Mouse (Mus musculus): ENCODE results near the gene Arhgap28. TPM values are rescaled to one million over a fixed set of nuclear protein-coding genes. Genes with fewer than 3 reads are reported as not detected.

Arhgap28 gene
- polyA plus RNA-seq, 1 experiment from 2014 or later = 15.7 TPM

GRCm38 (mm10) chr17:67912051-67912450 lies 91.9 kb downstream of the Arhgap28 start:
- no peak overlapping the region for H3K4me3 ChIP-seq (ENCODE audit: control insufficient read depth in 1 of 2, insufficient read depth in 1 of 2, low read depth in 1 of 2, low read length in 2 of 2)
- H3K27ac ChIP-seq (replicated peaks in 1 of 2; ENCODE audit: control insufficient read depth in 1 of 2, insufficient read depth in 1 of 2, low read depth in 2 of 2, low read length in 2 of 2) = no peak overlapping the region; a peak in 1 of 4 replicates
- no peaks in the 10 kb centered on the region for H3K9me3 ChIP-seq (ENCODE audit: control insufficient read depth, low read length)
- no peak for ATAC-seq (ENCODE audit: insufficient number of reproducible peaks, insufficient read depth, low FRiP score, low read depth)
- 65% methylated on average over 11 of the region's 11 CpGs for WGBS
- no peak overlapping the region for H3K9ac ChIP-seq (ENCODE audit: low read length)
- no peaks in the 10 kb centered on the region for H3K36me3 ChIP-seq (ENCODE audit: control insufficient read depth, insufficient read depth, low read length)
- H3K27me3 ChIP-seq (ENCODE audit: control insufficient read depth, insufficient read depth, low read length) = no peaks in the 10 kb centered on the region
- H3K4me1 ChIP-seq (ENCODE audit: control insufficient read depth in 2 of 2, insufficient read depth in 2 of 2, low read length in 2 of 2) = no peaks in the 10 kb centered on the region; a peak in 1 of 4 replicates
- H3K4me2 ChIP-seq (ENCODE audit: low read length) = no peak overlapping the region

GRCm38 (mm10) chr17:67908537-67908936 lies 95.4 kb downstream of the Arhgap28 start:
- H3K27me3 ChIP-seq (ENCODE audit: control insufficient read depth, insufficient read depth, low read length) = no peaks in the 10 kb centered on the region
- no peak overlapping the region for H3K27ac ChIP-seq (replicated peaks in 1 of 2; ENCODE audit: control insufficient read depth in 1 of 2, insufficient read depth in 1 of 2, low read depth in 2 of 2, low read length in 2 of 2)
- WGBS = 79% methylated on average over 4 of the region's 4 CpGs

GRCm38 (mm10) chr17:67908137-67908536 lies 95.8 kb downstream of the Arhgap28 start:
- H3K9me3 ChIP-seq (ENCODE audit: control insufficient read depth, low read length) = no peaks in the 10 kb centered on the region
- no peak overlapping the region for H3K9ac ChIP-seq (ENCODE audit: low read length)
- H3K4me2 ChIP-seq (ENCODE audit: low read length) = no peak overlapping the region
- H3K27ac ChIP-seq (replicated peaks in 1 of 2; ENCODE audit: control insufficient read depth in 1 of 2, insufficient read depth in 1 of 2, low read depth in 2 of 2, low read length in 2 of 2) = no peak overlapping the region
- H3K36me3 ChIP-seq (ENCODE audit: control insufficient read depth, insufficient read depth, low read length) = no peaks in the 10 kb centered on the region
- H3K4me3 ChIP-seq (ENCODE audit: control insufficient read depth in 1 of 2, insufficient read depth in 1 of 2, low read depth in 1 of 2, low read length in 2 of 2) = no peak overlapping the region
- no peak for ATAC-seq (ENCODE audit: insufficient number of reproducible peaks, insufficient read depth, low FRiP score, low read depth)
- no peaks in the 10 kb centered on the region; a peak in 1 of 4 replicates for H3K4me1 ChIP-seq (ENCODE audit: control insufficient read depth in 2 of 2, insufficient read depth in 2 of 2, low read length in 2 of 2)
- 79% methylated on average over 4 of the region's 4 CpGs for WGBS
- H3K27me3 ChIP-seq (ENCODE audit: control insufficient read depth, insufficient read depth, low read length) = no peaks in the 10 kb centered on the region

More at GRCm38 (mm10) chr17:67908537-67908936, 95.4 kb downstream of the Arhgap28 start:
- no peaks in the 10 kb centered on the region; a peak in 1 of 4 replicates for H3K4me1 ChIP-seq (ENCODE audit: control insufficient read depth in 2 of 2, insufficient read depth in 2 of 2, low read length in 2 of 2)
- H3K4me2 ChIP-seq (ENCODE audit: low read length) = no peak overlapping the region
- no peaks in the 10 kb centered on the region for H3K9me3 ChIP-seq (ENCODE audit: control insufficient read depth, low read length)
- no peak for ATAC-seq (ENCODE audit: insufficient number of reproducible peaks, insufficient read depth, low FRiP score, low read depth)
- H3K36me3 ChIP-seq (ENCODE audit: control insufficient read depth, insufficient read depth, low read length) = no peaks in the 10 kb centered on the region
- no peak overlapping the region for H3K9ac ChIP-seq (ENCODE audit: low read length)
- H3K4me3 ChIP-seq (ENCODE audit: control insufficient read depth in 1 of 2, insufficient read depth in 1 of 2, low read depth in 1 of 2, low read length in 2 of 2) = no peak overlapping the region

GRCm38 (mm10) chr17:67907532-67908054 lies 96.3 kb downstream of the Arhgap28 start:
- H3K36me3 ChIP-seq (ENCODE audit: control insufficient read depth, insufficient read depth, low read length) = no peaks in the 10 kb centered on the region
- H3K9me3 ChIP-seq (ENCODE audit: control insufficient read depth, low read length) = no peaks in the 10 kb centered on the region
- ATAC-seq (ENCODE audit: insufficient number of reproducible peaks, insufficient read depth, low FRiP score, low read depth) = no peak
- no peak overlapping the region for H3K4me3 ChIP-seq (ENCODE audit: control insufficient read depth in 1 of 2, insufficient read depth in 1 of 2, low read depth in 1 of 2, low read length in 2 of 2)
- H3K27ac ChIP-seq (replicated peaks in 1 of 2; ENCODE audit: control insufficient read depth in 1 of 2, insufficient read depth in 1 of 2, low read depth in 2 of 2, low read length in 2 of 2) = no peak overlapping the region
- no peaks in the 10 kb centered on the region; a peak in 1 of 4 replicates for H3K4me1 ChIP-seq (ENCODE audit: control insufficient read depth in 2 of 2, insufficient read depth in 2 of 2, low read length in 2 of 2)
- H3K4me2 ChIP-seq (ENCODE audit: low read length) = no peak overlapping the region
- no peak overlapping the region for H3K9ac ChIP-seq (ENCODE audit: low read length)
- WGBS = 83% methylated on average over 10 of the region's 10 CpGs
- H3K27me3 ChIP-seq (ENCODE audit: control insufficient read depth, insufficient read depth, low read length) = no peaks in the 10 kb centered on the region

GRCm38 (mm10) chr17:67906236-67906635 lies 97.7 kb downstream of the Arhgap28 start:
- Histone ChIP-seq H3K9me3 (ENCODE audit: control insufficient read depth, low read length) (no peaks in the 10 kb centered on the region), H3K27ac (replicated peaks in 1 of 2; ENCODE audit: control insufficient read depth in 1 of 2, insufficient read depth in 1 of 2, low read depth in 2 of 2, low read length in 2 of 2) (no peak overlapping the region), H3K36me3 (ENCODE audit: control insufficient read depth, insufficient read depth, low read length) (no peaks in the 10 kb centered on the region), H3K9ac (ENCODE audit: low read length) (no peak overlapping the region), H3K27me3 (ENCODE audit: control insufficient read depth, insufficient read depth, low read length) (no peaks in the 10 kb centered on the region), H3K4me2 (ENCODE audit: low read length) (no peak overlapping the region), H3K4me3 (ENCODE audit: control insufficient read depth in 1 of 2, insufficient read depth in 1 of 2, low read depth in 1 of 2, low read length in 2 of 2) (no peak overlapping the region), H3K4me1 (ENCODE audit: control insufficient read depth in 2 of 2, insufficient read depth in 2 of 2, low read length in 2 of 2) (no peaks in the 10 kb centered on the region; a peak in 1 of 4 replicates)
- 41% methylated on average over 3 of the region's 3 CpGs for WGBS
- no peak for ATAC-seq (ENCODE audit: insufficient number of reproducible peaks, insufficient read depth, low FRiP score, low read depth)

GRCm38 (mm10) chr17:67904315-67904944 lies 99.5 kb downstream of the Arhgap28 start:
- Histone ChIP-seq H3K4me2 (ENCODE audit: low read length) (no peak overlapping the region), H3K4me3 (ENCODE audit: control insufficient read depth in 1 of 2, insufficient read depth in 1 of 2, low read depth in 1 of 2, low read length in 2 of 2) (no peak overlapping the region), H3K27me3 (ENCODE audit: control insufficient read depth, insufficient read depth, low read length) (no peaks in the 10 kb centered on the region), H3K36me3 (ENCODE audit: control insufficient read depth, insufficient read depth, low read length) (no peaks in the 10 kb centered on the region), H3K9me3 (ENCODE audit: control insufficient read depth, low read length) (no peaks in the 10 kb centered on the region), H3K4me1 (ENCODE audit: control insufficient read depth in 2 of 2, insufficient read depth in 2 of 2, low read length in 2 of 2) (no peaks in the 10 kb centered on the region; a peak in 1 of 4 replicates), H3K9ac (ENCODE audit: low read length) (no peak overlapping the region), H3K27ac (replicated peaks in 1 of 2; ENCODE audit: control insufficient read depth in 1 of 2, insufficient read depth in 1 of 2, low read depth in 2 of 2, low read length in 2 of 2) (no peak overlapping the region)
- WGBS = 81% methylated on average over 14 of the region's 14 CpGs
- ATAC-seq (ENCODE audit: insufficient number of reproducible peaks, insufficient read depth, low FRiP score, low read depth) = no peak

GRCm38 (mm10) chr17:67902847-67903246 lies 101.1 kb downstream of the Arhgap28 start:
- Histone ChIP-seq H3K27me3 (ENCODE audit: control insufficient read depth, insufficient read depth, low read length) (no peaks in the 10 kb centered on the region), H3K27ac (replicated peaks in 1 of 2; ENCODE audit: control insufficient read depth in 1 of 2, insufficient read depth in 1 of 2, low read depth in 2 of 2, low read length in 2 of 2) (no peak overlapping the region), H3K9ac (ENCODE audit: low read length) (no peak overlapping the region), H3K4me2 (ENCODE audit: low read length) (no peak overlapping the region), H3K4me1 (ENCODE audit: control insufficient read depth in 2 of 2, insufficient read depth in 2 of 2, low read length in 2 of 2) (no peaks in the 10 kb centered on the region), H3K36me3 (ENCODE audit: control insufficient read depth, insufficient read depth, low read length) (no peaks in the 10 kb centered on the region), H3K9me3 (ENCODE audit: control insufficient read depth, low read length) (no peaks in the 10 kb centered on the region), H3K4me3 (ENCODE audit: control insufficient read depth in 1 of 2, insufficient read depth in 1 of 2, low read depth in 1 of 2, low read length in 2 of 2) (no peak overlapping the region)
- no peak for ATAC-seq (ENCODE audit: insufficient number of reproducible peaks, insufficient read depth, low FRiP score, low read depth)
- 82% methylated on average over 4 of the region's 4 CpGs for WGBS

GRCm38 (mm10) chr17:67901161-67901560 lies 102.8 kb downstream of the Arhgap28 start:
- no peak overlapping the region for H3K27ac ChIP-seq (replicated peaks in 1 of 2; ENCODE audit: control insufficient read depth in 1 of 2, insufficient read depth in 1 of 2, low read depth in 2 of 2, low read length in 2 of 2)
- H3K4me3 ChIP-seq (ENCODE audit: control insufficient read depth in 1 of 2, insufficient read depth in 1 of 2, low read depth in 1 of 2, low read length in 2 of 2) = no peak overlapping the region
- H3K9ac ChIP-seq (ENCODE audit: low read length) = no peak overlapping the region
- H3K9me3 ChIP-seq (ENCODE audit: control insufficient read depth, low read length) = no peaks in the 10 kb centered on the region
- 79% methylated on average over 11 of the region's 11 CpGs for WGBS
- no peak overlapping the region for H3K4me2 ChIP-seq (ENCODE audit: low read length)
- peaks cover under 1% of the 10 kb centered on the region; the same call in 1 of the 2 replicates for H3K36me3 ChIP-seq (ENCODE audit: control insufficient read depth, insufficient read depth, low read length)
- ATAC-seq (ENCODE audit: insufficient number of reproducible peaks, insufficient read depth, low FRiP score, low read depth) = no peak
- H3K4me1 ChIP-seq (ENCODE audit: control insufficient read depth in 2 of 2, insufficient read depth in 2 of 2, low read length in 2 of 2) = no peaks in the 10 kb centered on the region
- H3K27me3 ChIP-seq (ENCODE audit: control insufficient read depth, insufficient read depth, low read length) = no peaks in the 10 kb centered on the region
